Mouse (Mus musculus) hindbrain, embryonic 12.5 days (tissue): ENCODE data around the gene Mturn. TPM values are rescaled to one million over a fixed set of nuclear protein-coding genes. Genes with fewer than 3 reads are reported as not detected.

Experiments used
- ATAC-seq: fragments of 200-750 bp; cut with Nextera tagmentation; 2 replicates; pipeline ENCODE4 v1.8.0; 2017; ENCODE audit warnings: moderate TSS enrichment; ENCODE audit not compliant: low FRiP score
- H3K27ac ChIP-seq: fragments of 300-500 bp; sonication (generic); 2 replicates; pipeline ENCODE4 v1.5.1; 2016; ENCODE audit warnings: mild to moderate bottlenecking
- H3K27me3 ChIP-seq: fragments of 300-500 bp; sonication (generic); 2 replicates; pipeline ENCODE4 v1.6.1; 2016; ENCODE audit warnings: mild to moderate bottlenecking
- H3K36me3 ChIP-seq: fragments of 300-500 bp; sonication (generic); 2 replicates; pipeline ENCODE4 v1.6.1; 2016; ENCODE audit warnings: mild to moderate bottlenecking
- H3K4me1 ChIP-seq: fragments of 300-500 bp; sonication (generic); 2 replicates; pipeline ENCODE4 v1.6.1; 2016
- H3K4me2 ChIP-seq: fragments of 300-500 bp; sonication (generic); replicated peaks from 2 replicates; pipeline ENCODE4 v1.6.1; 2016; ENCODE audit warnings: mild to moderate bottlenecking
- H3K4me3 ChIP-seq: fragments of 300-500 bp; sonication (generic); 2 replicates; pipeline ENCODE4 v1.5.1; 2016; ENCODE audit warnings: mild to moderate bottlenecking
- H3K9ac ChIP-seq: fragments of 300-500 bp; sonication (generic); 2 replicates; pipeline ENCODE4 v1.6.1; 2016; ENCODE audit warnings: mild to moderate bottlenecking, moderate library complexity
- H3K9me3 ChIP-seq: fragments of 300-500 bp; sonication (generic); replicated peaks from 2 replicates; pipeline ENCODE4 v1.6.1; 2016; ENCODE audit warnings: mild to moderate bottlenecking
- WGBS: fragments of 180-500 bp; shearing (Covaris S2); methylation state at CpG from one replicate; pipeline ENCODE4 v1.1.7; 2016; 5-methylcytosine and 5-hydroxymethylcytosine counted together
- polyA plus RNA-seq: library from polyadenylated mRNA; unstranded; fragments of >200 nt; fragmentation: Nextera tagmentation; extraction: Ambion mirVana; gene quantifications from 2 replicates; pipeline ENCODE4 v1.2.1, GENCODE M21; 2016

The Mturn gene
- 54.5 and 59.9 TPM in 2 replicates for polyA plus RNA-seq

GRCm38 (mm10) chr6:54680891-54681745 lies at the start of gene Mturn:
Gene Mturn, plus strand, starts transcription at chr6:54681624.
- peak; percentile 97 for ATAC-seq
- Histone ChIP-seq H3K9ac (peak within 1 kb of the TSS; percentile 86), H3K4me2 (peak within 1 kb of the TSS; percentile 85), H3K27ac (peak within 1 kb of the TSS; percentile 78), H3K4me3 (peak within 1 kb of the TSS; percentile 95), H3K9me3 (no peaks in the 10 kb centered on the region), H3K27me3 (peaks cover 15% of the 10 kb centered on the region), H3K36me3 (no peaks in the 10 kb centered on the region), H3K4me1 (peaks cover 13% of the 10 kb centered on the region)
- 6% methylated on average over 40 of the region's 48 CpGs for WGBS

DNA sequence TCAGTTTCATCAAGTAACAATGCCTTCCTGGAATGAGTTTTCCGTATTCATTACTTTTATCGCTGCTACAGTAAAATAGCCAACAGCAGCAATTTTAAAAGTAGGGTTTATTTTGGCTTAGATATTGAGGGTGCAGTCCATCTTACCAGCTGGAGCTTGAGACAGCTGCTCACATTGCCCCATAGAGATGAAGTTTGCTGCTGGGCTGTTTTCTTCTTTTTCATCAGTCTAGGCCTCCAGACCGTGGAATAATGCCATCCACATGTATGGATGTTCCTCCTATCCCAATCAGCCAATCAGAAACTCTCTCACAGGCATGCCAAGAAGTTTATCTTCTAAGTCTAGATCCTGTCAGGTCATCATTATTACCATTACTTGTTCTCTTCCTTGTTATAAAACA lies 41.5 kb upstream of the Mturn start:
- WGBS: 94% methylated on average over 3 of the region's 3 CpGs
- H3K27me3 ChIP-seq: no peaks in the 10 kb centered on the region
- no peaks in the 10 kb centered on the region for H3K4me1 ChIP-seq
- H3K36me3 ChIP-seq: peaks cover 33% of the 10 kb centered on the region
- no peak overlapping the region for H3K4me2 ChIP-seq
- H3K27ac ChIP-seq: no peak overlapping the region
- no peak overlapping the region for H3K4me3 ChIP-seq
- no peaks in the 10 kb centered on the region for H3K9me3 ChIP-seq
- no peak overlapping the region for H3K9ac ChIP-seq
- no peak for ATAC-seq

- Histone ChIP-seq H3K9ac (no peak overlapping the region), H3K27ac (no peak overlapping the region), H3K27me3 (no peaks in the 10 kb centered on the region), H3K4me3 (no peak overlapping the region), H3K4me1 (no peaks in the 10 kb centered on the region), H3K4me2 (no peak overlapping the region), H3K9me3 (no peaks in the 10 kb centered on the region), H3K36me3 (peaks cover 29% of the 10 kb centered on the region)
- 79% methylated on average over 2 of the region's 2 CpGs for WGBS
- ATAC-seq: no peak
Observed at GRCm38 (mm10) chr6:54641953-54642352, 39.5 kb upstream of the Mturn start.

GRCm38 (mm10) chr6:54643181-54643580 lies 38.2 kb upstream of the Mturn start:
- Histone ChIP-seq H3K9me3 (no peaks in the 10 kb centered on the region), H3K27me3 (no peaks in the 10 kb centered on the region), H3K27ac (no peak overlapping the region), H3K9ac (no peak overlapping the region), H3K4me2 (no peak overlapping the region), H3K4me3 (no peak overlapping the region), H3K36me3 (peaks cover 26% of the 10 kb centered on the region), H3K4me1 (no peaks in the 10 kb centered on the region)
- ATAC-seq: no peak
- WGBS: 87% methylated on average over 4 of the region's 4 CpGs

- Histone ChIP-seq H3K27ac (no peak overlapping the region), H3K36me3 (no peaks in the 10 kb centered on the region), H3K4me2 (no peak overlapping the region), H3K4me1 (no peaks in the 10 kb centered on the region), H3K9me3 (no peaks in the 10 kb centered on the region), H3K27me3 (no peaks in the 10 kb centered on the region), H3K4me3 (no peak overlapping the region), H3K9ac (no peak overlapping the region)
- WGBS: 83% methylated on average over 11 of the region's 11 CpGs
- ATAC-seq: no peak
Observed at GRCm38 (mm10) chr6:54655471-54656095, 25.8 kb upstream of the Mturn start.

- Histone ChIP-seq H3K9me3 (no peaks in the 10 kb centered on the region), H3K4me3 (no peak overlapping the region), H3K36me3 (no peaks in the 10 kb centered on the region), H3K9ac (no peak overlapping the region), H3K27ac (no peak overlapping the region), H3K4me2 (no peak overlapping the region), H3K27me3 (no peaks in the 10 kb centered on the region), H3K4me1 (no peaks in the 10 kb centered on the region)
- 91% methylated on average over 6 of the region's 6 CpGs for WGBS
- ATAC-seq: no peak
Observed at GRCm38 (mm10) chr6:54657861-54658260, 23.6 kb upstream of the Mturn start.

DNA sequence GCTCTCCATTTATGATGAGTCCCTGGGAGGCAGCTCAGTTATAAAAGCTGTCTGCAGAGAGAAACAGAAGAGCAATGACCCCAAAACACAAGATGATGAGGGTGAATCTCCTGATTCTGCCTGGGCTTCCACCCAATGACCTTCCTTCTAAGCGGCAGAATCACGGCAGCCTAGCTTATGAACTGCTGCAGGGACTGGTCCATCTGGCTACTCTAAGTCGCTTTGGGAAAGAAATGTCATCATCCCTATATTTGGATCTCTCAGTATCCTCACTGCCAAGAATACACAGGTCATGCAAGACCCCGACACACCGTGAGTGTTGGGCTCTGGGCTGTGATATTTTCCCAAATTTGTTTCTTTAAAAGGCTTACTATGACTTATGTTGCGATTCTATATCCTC lies 11.6 kb upstream of the Mturn start:
- WGBS: 90% methylated on average over 6 of the region's 6 CpGs

DNA sequence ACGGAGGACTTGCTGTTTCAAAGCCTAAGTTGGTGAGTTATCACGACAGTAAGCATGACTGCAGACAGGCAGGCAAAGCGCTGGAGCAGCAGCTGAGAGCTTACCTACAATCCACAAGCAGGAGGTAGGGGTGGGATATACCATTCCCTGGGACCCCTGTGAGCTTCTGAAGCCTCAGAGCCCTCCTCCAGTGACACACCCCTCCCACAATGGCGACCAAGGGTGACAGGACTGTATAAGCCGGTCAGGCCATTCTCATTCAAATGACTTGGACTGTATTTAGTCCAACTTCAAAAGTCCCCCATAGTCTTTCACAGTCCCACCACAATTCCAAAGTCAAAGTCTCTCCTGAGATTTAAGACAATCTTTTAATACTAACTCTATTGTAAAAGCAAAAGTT lies 8.5 kb upstream of the Mturn start:
- no peaks in the 10 kb centered on the region for H3K9me3 ChIP-seq
- H3K9ac ChIP-seq: no peak overlapping the region
- H3K4me1 ChIP-seq: no peaks in the 10 kb centered on the region
- WGBS: 48% methylated on average over 5 of the region's 5 CpGs
- H3K27me3 ChIP-seq: 0 out of 2 replicates have a peak, but pooled peaks cover 2% of the 10 kb centered on the region
- H3K4me3 ChIP-seq: no peak overlapping the region
- no peak overlapping the region for H3K27ac ChIP-seq
- no peak for ATAC-seq
- H3K36me3 ChIP-seq: no peaks in the 10 kb centered on the region
- no peak overlapping the region for H3K4me2 ChIP-seq

More for the DNA sequence above, 11.6 kb upstream of the Mturn start:
- Histone ChIP-seq H3K4me2 (no peak overlapping the region), H3K9ac (no peak overlapping the region), H3K27me3 (0 out of 2 replicates have a peak, but pooled peaks cover 2% of the 10 kb centered on the region), H3K4me3 (no peak overlapping the region), H3K4me1 (no peaks in the 10 kb centered on the region), H3K9me3 (peaks cover 6% of the 10 kb centered on the region; the same call in 1 of the 2 replicates), H3K36me3 (no peaks in the 10 kb centered on the region), H3K27ac (no peak overlapping the region)
- no peak for ATAC-seq

GRCm38 (mm10) chr6:54679686-54680085 lies 1.7 kb upstream of the Mturn start:
- Histone ChIP-seq H3K4me1 (peaks cover 13% of the 10 kb centered on the region), H3K9ac (no peak overlapping the region), H3K4me3 (no peak overlapping the region), H3K9me3 (no peaks in the 10 kb centered on the region), H3K27me3 (peaks cover 15% of the 10 kb centered on the region), H3K36me3 (no peaks in the 10 kb centered on the region), H3K27ac (no peak overlapping the region), H3K4me2 (no peak overlapping the region)
- no peak for ATAC-seq
- WGBS: 83% methylated on average over 5 of the region's 5 CpGs

GRCm38 (mm10) chr6:54681746-54682428 lies 463 bp downstream of the Mturn start:
- peaks cover 13% of the 10 kb centered on the region for H3K4me1 ChIP-seq
- peak overlapping the region; percentile 78 for H3K27ac ChIP-seq
- no peaks in the 10 kb centered on the region for H3K36me3 ChIP-seq
- H3K27me3 ChIP-seq: peaks cover 15% of the 10 kb centered on the region
- H3K4me2 ChIP-seq: peak overlapping the region; percentile 85
- under 1% methylated on average over 61 of the region's 61 CpGs for WGBS
- H3K4me3 ChIP-seq: peak overlapping the region; percentile 95
- peak overlapping the region; percentile 86 for H3K9ac ChIP-seq
- no peaks in the 10 kb centered on the region for H3K9me3 ChIP-seq
- ATAC-seq: peak; percentile 87

GRCm38 (mm10) chr6:54684085-54684484 lies 2.7 kb downstream of the Mturn start:
- Histone ChIP-seq H3K4me2 (no peak overlapping the region), H3K9ac (no peak overlapping the region)
- 86% methylated on average over 4 of the region's 4 CpGs for WGBS

DNA sequence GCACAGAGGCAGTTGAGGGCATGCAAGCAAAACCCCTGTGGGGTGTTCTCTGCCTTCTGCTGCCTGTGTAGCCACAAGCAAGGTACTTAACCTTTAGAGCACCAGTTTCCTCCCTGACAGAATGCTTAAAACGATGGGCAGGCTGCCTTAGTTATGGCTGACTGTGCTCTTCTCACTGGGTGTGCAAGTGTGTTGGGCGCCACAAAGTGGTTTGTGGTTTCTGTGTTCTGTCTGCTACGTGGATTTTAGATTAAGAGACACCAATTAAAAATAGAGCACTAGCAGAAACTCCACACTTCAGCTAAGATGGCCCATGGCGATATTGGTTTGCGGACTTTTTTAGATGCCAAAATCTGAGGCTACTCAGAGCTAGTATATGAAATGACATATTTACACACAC lies 3.7 kb downstream of the Mturn start:
- 85% methylated on average over 5 of the region's 5 CpGs for WGBS
- Histone ChIP-seq H3K4me1 (peaks cover 13% of the 10 kb centered on the region), H3K27ac (no peak overlapping the region), H3K4me2 (no peak overlapping the region), H3K4me3 (no peak overlapping the region), H3K27me3 (peaks cover 13% of the 10 kb centered on the region), H3K9ac (no peak overlapping the region), H3K9me3 (no peaks in the 10 kb centered on the region), H3K36me3 (peaks cover 9% of the 10 kb centered on the region)
- no peak for ATAC-seq

More at GRCm38 (mm10) chr6:54684085-54684484, 2.7 kb downstream of the Mturn start:
- H3K4me1 ChIP-seq: peaks cover 13% of the 10 kb centered on the region
- peaks cover 2% of the 10 kb centered on the region; the same call in 1 of the 2 replicates for H3K36me3 ChIP-seq
- ATAC-seq: no peak
- no peak overlapping the region for H3K4me3 ChIP-seq
- peaks cover 20% of the 10 kb centered on the region for H3K27me3 ChIP-seq
- no peak overlapping the region for H3K27ac ChIP-seq
- H3K9me3 ChIP-seq: no peaks in the 10 kb centered on the region
